Mouse (Mus musculus) myocyte (in vitro differentiated cells): ENCODE measurements at regions not wholly inside any gene's neighbourhood (a gene's known extent, or its start where the extent isn't known, plus 50 kb on each side); places are given as distances from the start of the nearest gene placed in this dataset.

Experiments
- CEBPB ChIP-seq: IDR thresholded peaks from 2 replicates; pipeline ENCODE4 v1.6.1; 2011; ENCODE audit warnings: mild to moderate bottlenecking, moderate library complexity; ENCODE audit not compliant: poor library complexity, insufficient read depth, severe bottlenecking
- E2F4 ChIP-seq: IDR thresholded peaks from one replicate; pipeline ENCODE4 v1.6.1; 2011; ENCODE audit warnings: mild to moderate bottlenecking, control low read depth, moderate library complexity; ENCODE audit not compliant: insufficient read depth
- MAX ChIP-seq: IDR thresholded peaks from one replicate; pipeline ENCODE4 v1.6.1; 2011; ENCODE audit warnings: low read depth, mild to moderate bottlenecking, control low read depth
- POLR2A ChIP-seq: IDR thresholded peaks from one replicate; pipeline ENCODE4 v1.6.1; 2011; ENCODE audit warnings: low read depth, mild to moderate bottlenecking, control low read depth, moderate library complexity; ENCODE audit not compliant: insufficient read length
- TCF12 ChIP-seq: IDR thresholded peaks from one replicate; pipeline ENCODE4 v1.6.1; 2011; ENCODE audit warnings: mild to moderate bottlenecking, control low read depth; ENCODE audit not compliant: poor library complexity, insufficient read depth, severe bottlenecking

DNA sequence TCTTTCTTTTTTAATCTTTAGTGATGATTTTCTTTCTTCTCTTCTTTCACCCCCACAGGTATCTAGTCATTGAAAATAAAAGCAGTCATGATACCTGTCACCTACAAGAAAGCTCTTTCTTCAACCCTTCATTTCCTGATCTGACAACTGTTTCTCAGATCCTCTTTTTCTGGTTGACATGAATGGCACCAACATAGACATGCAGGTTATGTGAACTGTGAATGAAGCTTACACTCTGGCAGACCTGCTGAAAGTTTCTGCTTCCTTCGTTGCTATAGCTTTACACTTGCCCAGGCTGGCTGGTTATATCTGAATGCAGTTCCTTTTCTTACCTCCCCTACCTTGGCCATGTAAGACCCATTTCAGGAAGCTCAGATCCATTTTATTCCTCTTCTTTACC, 115.2 kb upstream of the Jun start:
- no peak for TF ChIP-seq E2F4
- no peak for TF ChIP-seq CEBPB
- no peak for TF ChIP-seq MAX
- TF ChIP-seq POLR2A = no peak
- no peak for TF ChIP-seq TCF12
